Mouse (Mus musculus): Measurements from ENCODE around the gene Vav2. TPM values are rescaled to one million over a fixed set of nuclear protein-coding genes. Genes with fewer than 3 reads are reported as not detected.

The Vav2 gene
- polyA plus RNA-seq, 1 experiment, result 19.2 TPM

DNA sequence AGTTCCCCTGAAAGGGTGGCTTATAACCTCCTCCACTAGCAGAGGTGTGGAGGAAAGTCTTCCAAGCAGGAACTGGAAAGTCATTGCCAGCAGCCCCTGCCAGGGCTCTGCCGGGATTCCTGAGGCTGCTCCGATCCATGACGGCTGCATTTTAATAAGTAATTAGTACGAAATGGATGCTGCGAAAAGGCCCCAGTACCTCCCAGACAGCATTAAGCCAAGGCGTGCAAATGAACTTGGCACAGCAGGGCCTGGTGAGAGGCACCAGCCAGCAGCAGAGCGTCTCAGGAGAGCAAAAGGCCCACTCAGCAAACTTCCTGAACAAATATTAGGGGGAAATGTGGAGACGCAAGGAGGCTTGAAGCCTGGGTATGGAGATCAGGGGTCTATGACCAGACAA lies 49.7 kb downstream of the Vav2 start:
- DNase-seq (ENCODE audit: extremely low spot score in 1 of 2, low spot score in 1 of 2), result no peak

DNA sequence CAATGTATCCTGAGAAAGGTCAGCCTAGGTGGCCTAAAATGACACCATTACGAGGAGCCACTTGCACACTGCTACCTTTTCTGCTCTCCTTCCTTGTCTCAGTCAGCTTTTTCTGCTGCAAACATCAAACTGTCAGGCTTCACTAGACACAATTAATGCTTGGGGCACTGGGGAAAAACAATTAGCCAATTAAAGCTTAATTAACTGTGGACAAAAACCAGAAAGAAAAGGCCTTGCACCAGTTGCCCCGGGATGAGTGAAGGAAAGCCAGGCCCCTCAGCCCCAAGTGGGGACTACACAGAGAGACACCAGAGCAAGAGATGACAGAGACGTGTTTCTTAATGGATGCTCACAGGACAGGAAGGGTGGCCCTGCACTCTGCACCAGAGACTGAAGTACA lies 51.7 kb downstream of the Vav2 start:
- DNase-seq (ENCODE audit: extremely low spot score in 1 of 2, low spot score in 1 of 2), result no peak

DNA sequence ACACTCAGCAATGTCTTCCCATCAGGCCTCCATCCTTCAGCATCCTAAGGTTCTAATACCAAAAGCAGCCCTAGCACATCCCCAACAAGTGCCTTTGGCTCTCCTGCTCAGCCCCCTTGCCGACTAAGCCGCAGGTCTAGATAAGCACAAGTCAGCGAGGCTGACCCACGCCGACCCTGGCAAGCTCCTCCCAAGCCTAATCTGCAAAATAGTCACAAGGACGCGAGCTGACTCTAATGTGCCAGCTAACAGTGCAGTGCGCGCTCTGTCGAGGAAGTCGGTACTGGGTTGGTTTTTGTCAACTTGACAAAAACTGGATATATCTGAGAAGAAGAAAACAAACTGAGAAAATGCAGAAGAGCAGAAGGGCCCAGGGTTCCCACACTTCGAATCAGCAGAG lies 53.5 kb downstream of the Vav2 start:
- no peak for DNase-seq (ENCODE audit: extremely low spot score in 1 of 2, low spot score in 1 of 2)

DNA sequence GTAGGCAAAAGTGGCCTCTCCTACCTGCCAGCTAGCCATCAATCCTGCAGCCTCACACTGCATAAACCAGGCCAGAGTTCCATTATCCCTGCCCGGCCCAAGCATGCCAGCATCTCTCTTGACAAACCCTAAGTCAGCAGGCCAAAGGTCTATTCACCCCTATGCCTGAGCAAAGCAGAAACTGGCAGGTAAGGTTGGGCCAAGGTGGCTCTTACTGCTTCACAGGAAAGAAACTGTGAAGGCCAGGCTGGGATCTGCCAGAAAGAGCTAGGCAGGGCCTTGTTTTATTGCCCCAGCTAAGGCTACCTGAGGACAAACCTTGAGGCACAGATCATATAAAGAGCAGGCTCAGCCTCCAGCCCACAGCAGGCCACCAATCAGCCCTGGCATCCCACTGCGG lies 55.4 kb downstream of the Vav2 start:
- DNase-seq (ENCODE audit: extremely low spot score in 1 of 2, low spot score in 1 of 2), result no peak

DNA sequence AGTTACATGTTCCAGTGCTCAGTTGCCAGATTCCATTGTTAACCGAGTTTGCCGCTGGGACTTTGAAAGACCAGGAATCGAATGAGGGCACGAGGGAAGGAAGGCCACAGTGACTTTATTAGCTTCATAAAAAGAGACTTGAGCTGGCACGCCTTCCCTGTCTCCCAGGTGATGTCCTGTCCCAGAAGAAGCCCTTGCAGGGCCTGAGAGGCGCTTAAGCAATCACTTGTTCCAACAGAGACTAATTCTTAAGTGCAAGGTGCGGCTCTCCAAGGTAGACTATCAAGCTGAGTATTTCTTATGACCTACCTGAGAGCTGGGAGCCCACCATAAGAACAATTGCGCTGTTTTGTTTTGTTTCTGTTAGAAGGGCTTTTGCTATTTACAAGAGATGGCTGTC lies 57.9 kb downstream of the Vav2 start:
- DNase-seq (ENCODE audit: extremely low spot score in 1 of 2, low spot score in 1 of 2), result no peak

DNA sequence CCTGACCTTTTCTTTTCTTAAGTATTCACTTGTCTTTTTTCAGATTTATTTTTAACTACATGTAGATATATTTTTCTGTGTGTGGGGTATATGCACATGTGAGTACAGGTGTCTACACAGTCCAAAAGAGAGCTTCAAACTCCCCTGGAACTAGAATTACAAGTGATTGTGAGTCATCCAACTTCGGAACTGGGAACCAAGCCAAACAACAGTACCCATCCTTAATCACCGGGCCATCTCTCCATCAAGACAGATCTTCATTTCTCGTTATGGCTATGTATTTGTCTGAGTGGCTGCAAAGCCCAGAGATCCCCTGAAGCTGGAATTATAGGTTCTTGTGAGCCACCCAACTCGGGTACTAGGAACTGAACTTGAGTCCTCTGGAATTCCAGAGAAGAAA lies 61.5 kb downstream of the Vav2 start:
- peak in 1 of 2 experiments; percentile 9 for DNase-seq (ENCODE audit: extremely low spot score in 1 of 2, low spot score in 1 of 2)

DNA sequence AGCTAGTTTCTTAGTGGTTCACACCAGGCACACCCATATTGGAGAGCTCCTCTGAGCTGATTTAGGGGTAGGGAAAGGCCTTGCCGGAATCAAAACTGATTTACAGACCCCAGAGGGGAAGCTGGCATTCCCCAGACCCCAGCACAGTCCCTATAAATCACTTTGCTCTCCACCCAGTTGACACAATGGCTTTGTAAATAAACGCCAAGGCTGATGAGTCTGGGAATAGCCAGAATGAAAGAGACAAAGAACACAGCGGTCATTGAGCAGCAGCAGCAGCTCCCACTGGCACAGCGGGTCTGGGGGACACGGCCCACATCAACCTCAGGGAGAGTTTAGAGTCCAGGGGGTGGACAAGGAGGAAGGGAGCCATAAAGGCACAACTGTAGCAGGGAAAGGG lies 65.0 kb downstream of the Vav2 start:
- no peak for DNase-seq (ENCODE audit: extremely low spot score in 1 of 2, low spot score in 1 of 2)

DNA sequence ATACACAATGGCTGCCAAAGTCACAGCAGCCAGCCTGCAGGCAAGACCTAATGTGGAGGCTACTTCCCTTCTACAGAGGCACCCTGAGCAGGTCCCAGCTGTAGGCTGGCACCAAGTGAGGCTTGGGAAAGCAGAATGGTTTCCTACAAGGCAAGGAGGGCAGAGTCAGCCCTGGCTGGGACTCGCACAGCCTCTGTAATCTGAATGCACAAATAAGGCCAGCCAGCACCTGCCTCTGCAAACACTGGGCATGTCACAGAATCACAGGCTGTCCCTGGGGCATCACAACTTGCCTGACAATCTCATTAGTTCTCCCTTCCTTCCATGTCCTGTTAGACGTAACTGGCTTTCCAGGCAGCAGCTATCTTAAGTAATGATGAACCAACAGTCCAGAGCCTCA lies 68.4 kb downstream of the Vav2 start:
- DNase-seq (ENCODE audit: extremely low spot score in 1 of 2, low spot score in 1 of 2), result no peak

DNA sequence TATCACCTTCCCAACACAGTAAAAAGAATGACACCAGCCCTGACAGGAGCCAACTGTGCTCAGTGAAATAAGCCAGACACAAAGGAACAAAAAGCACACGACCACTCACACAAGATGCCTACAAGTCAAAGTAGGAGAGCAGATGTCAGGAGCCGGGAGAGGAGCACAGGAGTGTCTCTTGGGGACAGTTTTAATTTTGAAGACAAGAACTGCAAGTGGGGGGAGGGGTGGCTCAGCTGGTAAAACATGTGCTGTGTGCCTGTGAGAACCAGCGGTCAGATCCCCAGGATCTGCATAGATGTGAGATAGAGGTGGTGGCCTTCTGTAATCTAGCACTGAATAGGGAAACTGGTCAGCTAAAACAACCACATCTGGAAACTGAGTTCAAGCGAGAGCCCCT lies 71.1 kb downstream of the Vav2 start:
- no peak for DNase-seq (ENCODE audit: extremely low spot score in 1 of 2, low spot score in 1 of 2)

DNA sequence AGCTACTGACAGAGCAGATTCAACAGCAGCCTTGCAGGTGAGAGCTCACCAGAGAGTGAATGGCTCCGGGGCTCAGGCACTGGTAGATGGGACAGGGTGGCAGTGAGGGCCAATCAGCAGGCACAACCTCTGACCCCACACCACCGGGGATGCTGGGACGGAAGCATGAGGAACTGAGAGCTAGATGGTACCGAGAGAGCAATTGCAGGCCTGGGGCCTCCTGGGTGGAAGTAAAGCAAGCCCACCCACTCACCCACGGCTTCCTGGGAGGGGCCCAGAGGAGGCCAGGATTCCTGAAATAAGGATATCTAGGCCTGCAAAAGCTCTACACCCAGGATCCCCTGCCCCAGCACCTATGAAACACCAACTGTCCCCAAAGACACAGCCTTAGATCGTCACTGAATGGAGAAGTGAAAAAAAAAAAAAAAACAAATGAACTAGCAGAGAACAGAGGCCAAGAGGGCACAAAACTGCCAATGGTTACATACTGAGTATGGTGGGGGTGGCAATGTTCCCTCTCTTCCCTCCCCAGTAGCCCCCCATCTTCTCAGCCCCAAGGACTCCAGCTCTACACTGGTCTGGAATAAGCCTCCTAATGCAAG lies 72.1 kb downstream of the Vav2 start:
- no peak for DNase-seq (ENCODE audit: extremely low spot score in 1 of 2, low spot score in 1 of 2)

DNA sequence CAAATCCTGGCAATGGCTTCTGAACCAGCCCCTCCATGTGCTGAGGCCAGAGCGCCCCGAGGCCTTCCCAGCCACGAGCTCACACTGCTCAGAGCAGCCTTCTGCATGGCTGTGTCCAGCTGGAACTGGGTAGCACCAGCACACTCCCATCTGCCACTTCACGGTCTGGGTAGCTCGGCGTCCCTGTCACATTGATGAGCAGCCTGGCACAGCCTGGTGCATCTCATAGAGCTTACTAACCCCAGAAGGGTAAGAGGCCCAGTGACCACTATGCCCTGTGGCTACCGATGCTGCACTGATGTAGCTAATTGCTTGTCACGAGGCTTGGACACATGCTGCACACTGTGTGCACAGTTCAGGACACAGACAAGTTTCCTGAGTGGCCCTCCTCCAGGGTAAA lies 74.1 kb downstream of the Vav2 start:
- no peak for DNase-seq (ENCODE audit: extremely low spot score in 1 of 2, low spot score in 1 of 2)

DNA sequence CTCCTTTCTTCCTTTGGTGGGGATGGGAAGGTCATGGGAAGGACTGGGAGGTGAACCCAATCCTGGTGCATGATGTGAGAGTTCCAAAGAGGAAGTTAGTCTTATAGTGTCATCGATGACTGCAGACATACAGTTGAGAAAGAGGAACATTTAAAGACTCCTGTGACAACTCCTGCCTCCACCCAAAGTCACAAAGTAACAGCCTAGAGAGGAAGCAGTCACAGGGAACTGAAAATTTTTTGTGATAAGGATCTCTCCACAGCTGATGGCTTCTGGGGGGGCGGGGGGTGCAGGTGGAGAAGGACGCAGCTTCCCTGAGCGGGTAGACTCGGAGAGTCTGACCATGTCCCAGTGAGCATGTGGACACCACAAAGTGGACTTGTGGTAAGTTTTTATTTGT lies 76.5 kb downstream of the Vav2 start:
- DNase-seq (ENCODE audit: extremely low spot score in 1 of 2, low spot score in 1 of 2), result no peak

DNA sequence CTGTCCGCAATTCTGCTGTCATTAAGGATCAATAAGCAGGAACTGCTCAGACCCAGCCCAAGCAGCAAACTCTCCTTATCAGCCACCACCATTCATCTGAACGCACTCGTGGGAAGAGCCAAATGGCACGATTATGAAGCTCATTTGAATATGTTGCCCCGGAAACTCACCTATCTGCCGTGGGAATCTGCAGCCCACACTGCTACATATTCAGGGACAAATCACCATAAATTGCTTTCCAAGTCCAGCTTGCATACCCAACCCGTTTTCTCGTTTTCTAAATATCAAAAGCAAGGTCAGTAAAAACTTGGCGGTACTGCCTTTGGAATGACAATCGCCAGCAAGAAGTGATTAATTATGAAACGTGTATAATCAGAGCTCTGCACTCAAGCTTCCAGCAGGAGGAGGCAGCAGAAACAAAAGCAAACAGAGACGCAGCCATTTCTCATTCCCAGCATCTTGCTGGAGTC lies 82.8 kb downstream of the Vav2 start:
- peak in 1 of 2 experiments; percentile 26 for DNase-seq (ENCODE audit: extremely low spot score in 1 of 2, low spot score in 1 of 2)

DNA sequence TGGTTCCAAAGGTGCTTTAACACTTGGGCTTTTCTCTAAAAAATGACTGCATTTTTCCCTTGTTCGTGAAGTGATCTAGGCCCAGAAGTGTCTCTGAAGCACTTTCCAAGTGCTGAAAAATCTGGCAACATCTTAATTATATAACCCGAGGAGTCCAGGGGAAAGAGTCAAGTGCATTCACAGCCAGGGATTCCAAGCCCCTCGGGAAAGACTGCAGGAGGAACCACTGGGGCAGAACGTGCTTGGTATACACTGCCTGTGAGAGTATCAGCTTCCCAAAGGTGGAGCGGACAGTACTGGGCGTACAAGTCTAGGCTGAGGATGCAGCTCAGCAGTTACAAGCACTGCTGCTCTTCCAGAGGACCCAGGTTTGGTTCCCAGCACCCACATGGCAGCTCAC lies 86.2 kb downstream of the Vav2 start:
- DNase-seq (ENCODE audit: extremely low spot score in 1 of 2, low spot score in 1 of 2), result no peak

DNA sequence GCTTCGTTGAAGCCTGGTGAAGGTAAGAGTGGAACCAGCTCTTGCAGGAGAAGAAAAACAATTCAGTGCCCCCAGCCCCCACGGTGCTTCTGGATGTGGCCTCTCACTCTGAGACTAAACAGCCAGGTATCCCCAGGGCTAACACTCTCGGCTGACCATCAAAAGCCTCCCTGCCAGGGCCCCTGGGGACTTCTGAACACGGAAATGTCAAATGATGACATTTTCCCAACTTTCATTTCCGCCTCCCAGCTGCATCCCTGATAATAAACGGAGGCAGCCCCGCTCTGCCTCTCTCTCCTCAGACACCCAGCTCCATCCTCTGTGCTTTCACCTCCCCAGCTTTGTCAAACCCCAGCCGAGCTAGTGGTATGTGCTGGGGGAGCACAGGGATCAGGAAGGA lies 87.8 kb downstream of the Vav2 start:
- no peak for DNase-seq (ENCODE audit: extremely low spot score in 1 of 2, low spot score in 1 of 2)

DNA sequence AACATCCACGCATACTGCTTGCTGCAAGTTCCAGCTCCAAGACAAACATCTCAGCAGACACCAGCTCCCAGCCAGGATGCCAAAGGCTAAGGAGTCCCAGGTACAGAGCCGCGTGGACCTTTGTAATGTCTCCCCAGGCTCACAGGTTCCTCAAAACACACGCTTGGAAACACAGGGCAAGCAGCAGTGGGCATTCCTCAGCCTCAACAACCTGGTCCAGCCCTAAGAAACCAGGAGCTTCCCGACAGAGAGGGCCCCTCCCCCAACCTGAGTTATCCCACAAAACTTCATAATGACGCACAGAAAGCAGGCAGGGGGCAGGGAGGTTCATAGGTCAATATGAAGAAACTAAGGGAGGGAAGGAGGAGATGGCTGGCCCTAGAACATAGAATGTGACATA lies 89.6 kb downstream of the Vav2 start:
- DNase-seq (ENCODE audit: extremely low spot score in 1 of 2, low spot score in 1 of 2), result no peak

DNA sequence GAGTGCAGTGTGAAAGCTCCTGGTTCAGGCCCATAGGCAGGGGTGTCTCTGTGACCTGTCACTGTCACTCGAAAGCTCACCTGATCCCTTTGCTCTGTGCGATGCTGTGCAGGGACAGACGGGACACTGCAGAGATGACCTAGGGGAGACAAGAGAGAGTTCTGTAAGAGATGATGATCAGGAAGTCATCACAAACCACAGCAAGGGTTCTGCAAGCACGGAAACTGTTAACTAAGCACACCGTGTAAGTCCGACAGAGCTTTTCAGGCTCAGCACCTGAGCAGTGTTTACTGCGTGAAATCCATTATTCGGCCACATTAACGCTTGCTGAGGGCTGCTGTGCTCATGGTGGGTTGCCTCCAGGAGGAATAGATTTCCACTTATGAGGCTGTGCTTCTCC lies 90.2 kb downstream of the Vav2 start:
- DNase-seq (ENCODE audit: extremely low spot score in 1 of 2, low spot score in 1 of 2), result no peak

DNA sequence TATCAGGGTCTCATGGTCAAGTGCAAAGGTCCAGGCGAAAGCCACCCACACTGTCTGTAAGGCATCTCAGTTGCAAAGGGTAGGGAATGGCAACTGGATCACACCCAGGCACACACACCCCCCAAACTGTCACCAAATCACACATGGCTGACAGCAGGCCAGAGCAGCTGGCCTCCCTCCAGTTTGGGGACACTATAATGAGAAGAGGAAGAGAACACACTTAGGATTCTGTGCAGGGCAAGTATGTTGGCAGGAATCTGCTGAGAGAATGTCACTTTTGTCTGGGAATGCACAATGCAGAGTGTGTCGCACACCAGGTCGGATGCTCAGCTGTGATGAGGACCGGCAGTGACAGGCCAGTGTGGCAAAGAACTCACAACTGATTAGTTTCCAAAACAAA lies 92.0 kb downstream of the Vav2 start:
- DNase-seq (ENCODE audit: extremely low spot score in 1 of 2, low spot score in 1 of 2), result peak in 1 of 2 experiments; percentile 28

DNA sequence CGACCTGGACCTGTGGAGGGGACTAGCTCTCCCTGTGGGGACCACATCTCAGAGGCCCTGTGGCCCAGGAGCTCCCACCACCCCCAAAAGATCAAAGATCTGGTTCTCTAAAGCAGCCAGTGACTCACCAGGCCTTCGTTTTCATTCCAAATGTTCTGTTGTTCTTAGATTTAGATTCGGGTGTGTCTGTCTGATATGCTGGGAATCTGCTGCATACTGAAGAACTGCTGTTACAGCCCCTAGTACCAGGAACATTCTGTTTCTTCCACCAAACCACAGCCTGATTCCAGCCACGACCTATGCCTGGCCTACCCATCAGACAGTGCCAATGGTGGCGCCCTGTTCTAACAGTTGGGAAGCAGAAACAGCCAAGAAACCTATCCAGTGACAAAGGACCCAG lies 95.3 kb downstream of the Vav2 start:
- DNase-seq (ENCODE audit: extremely low spot score in 1 of 2, low spot score in 1 of 2), result no peak

DNA sequence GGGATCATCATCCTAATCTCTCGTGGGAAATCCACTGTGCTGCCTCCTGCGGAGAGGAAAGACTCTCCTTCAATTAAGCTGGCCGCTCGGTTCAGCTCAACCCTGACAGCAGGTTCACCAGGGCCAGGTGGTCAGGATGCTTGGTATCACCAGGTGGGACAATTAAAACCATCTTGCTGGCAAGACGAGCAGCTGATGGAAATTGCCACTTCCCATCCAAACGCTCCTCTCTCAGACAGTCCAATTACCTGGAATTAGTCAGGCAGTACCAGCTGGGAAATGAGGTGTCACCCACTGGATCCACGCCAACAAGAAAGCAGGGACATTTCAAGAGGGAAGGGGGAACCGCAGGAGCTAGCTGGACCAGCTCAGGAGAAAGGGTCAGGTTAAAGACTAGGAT lies 96.4 kb downstream of the Vav2 start:
- no peak for DNase-seq (ENCODE audit: extremely low spot score in 1 of 2, low spot score in 1 of 2)

DNA sequence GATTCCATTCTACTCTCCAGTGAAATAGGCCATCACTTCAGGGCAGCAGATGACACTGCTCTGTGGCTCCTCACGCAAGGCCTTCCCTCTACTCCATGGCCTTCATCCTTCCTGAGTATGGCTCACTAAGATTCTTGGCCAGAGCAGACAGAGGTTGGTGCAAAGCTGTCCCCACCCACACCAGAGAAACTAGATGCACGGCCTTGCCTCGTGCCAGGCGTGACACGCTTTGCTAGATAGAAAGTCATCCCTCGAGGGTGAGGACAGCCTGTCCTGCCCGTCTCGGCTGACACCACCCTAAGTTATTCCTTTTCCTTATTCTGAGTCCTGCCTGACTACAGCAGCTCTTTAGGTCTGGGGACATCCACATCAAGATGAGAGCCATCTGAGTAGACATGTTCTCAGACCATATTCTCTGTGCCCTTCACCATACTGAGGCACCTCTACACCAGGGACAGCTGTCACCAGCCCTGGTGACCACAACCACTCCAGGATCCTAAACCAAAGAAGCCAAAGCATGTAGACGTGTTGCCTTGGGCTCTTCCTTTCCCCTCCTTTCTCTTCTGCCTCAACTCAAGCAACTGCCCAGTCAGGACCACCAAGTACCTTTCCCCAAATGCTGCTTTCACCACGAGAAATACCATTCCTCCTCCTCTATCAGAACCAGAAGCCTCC lies 97.3 kb downstream of the Vav2 start:
- no peak for DNase-seq (ENCODE audit: extremely low spot score in 1 of 2, low spot score in 1 of 2)

DNA sequence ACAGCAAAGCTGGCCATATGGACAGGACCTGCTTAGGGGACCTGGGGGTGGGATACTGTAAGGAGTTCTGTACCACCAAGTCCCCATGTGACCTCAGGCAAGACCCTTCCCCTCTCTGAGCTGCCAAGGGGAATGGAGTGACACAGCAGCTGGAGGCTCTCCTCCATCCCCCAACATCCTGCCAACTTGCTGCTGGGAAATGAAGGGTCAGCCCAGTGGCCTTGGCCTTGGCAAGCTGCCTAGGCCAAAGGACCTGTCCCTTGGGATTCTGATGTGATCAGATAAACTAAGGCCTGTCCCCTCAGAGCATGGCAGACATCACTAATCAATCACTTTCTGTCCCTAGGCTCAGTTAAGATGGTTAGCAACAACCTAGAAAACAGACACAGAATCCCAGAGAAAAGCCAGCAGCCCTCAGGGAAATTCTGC lies 98.2 kb downstream of the Vav2 start:
- no peak for DNase-seq (ENCODE audit: extremely low spot score in 1 of 2, low spot score in 1 of 2)

DNA sequence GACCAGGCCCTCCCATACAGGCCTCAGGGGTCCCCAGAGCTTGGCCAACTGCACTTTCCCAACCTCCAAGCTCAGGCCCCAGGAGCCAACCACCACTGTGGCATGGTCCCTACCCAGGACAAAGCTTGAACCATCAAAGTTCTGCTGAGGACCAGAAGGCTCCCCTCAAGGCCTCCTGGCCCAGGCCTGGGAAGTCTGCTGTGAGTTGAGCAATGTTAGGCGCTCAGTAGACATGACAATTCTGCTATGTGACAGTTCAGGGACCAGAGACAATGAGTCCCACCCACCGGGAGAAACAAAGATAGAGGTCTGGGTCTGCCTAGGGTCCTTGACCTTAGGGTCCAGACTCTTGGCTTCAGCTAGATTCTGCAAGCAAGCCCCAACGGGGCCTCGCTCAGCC lies 98.9 kb downstream of the Vav2 start:
- DNase-seq (ENCODE audit: extremely low spot score in 1 of 2, low spot score in 1 of 2), result no peak

Data from frontal cortex, adult 2 months (tissue).